Comparison of ENCODE assay signal across 30 mouse cellular contexts in genomic region chr13:98771484-98771883, GRCm38 (mm10).
"Had no signal": no experiment of that assay in that cellular context is flagged by ENCODE, and none has a peak within 500 bp of the region (broad histone marks: within the 10 kb centered on the region; RNA-seq: fewer than 3 reads in every experiment).

No protein-coding gene starts in this region.

- H3K4me1 ChIP-seq: limb, embryonic 10.5 days; limb, embryonic 15.5 days; liver, embryonic 12.5 days; midbrain, embryonic 10.5 days; midbrain, embryonic 12.5 days; neural tube, embryonic 12.5 days had no signal

- H3K27ac ChIP-seq: left cerebral cortex, adult 2 months; limb, embryonic 10.5 days; limb, embryonic 12.5 days; limb, embryonic 13.5 days; limb, embryonic 15.5 days; liver, embryonic 12.5 days; liver, embryonic 13.5 days; liver, embryonic 14.5 days; liver, embryonic 15.5 days; lung, embryonic 15.5 days; macrophage; midbrain, embryonic 10.5 days; midbrain, embryonic 12.5 days; midbrain, embryonic 13.5 days; neural tube, embryonic 12.5 days had no signal

- H3K4me3 ChIP-seq: left cerebral cortex, adult 2 months; limb, embryonic 10.5 days; limb, embryonic 12.5 days; limb, embryonic 13.5 days; limb, embryonic 15.5 days; liver, embryonic 12.5 days; liver, embryonic 13.5 days; liver, embryonic 15.5 days; lung, embryonic 15.5 days; megakaryocyte, embryonic 14.5 days; midbrain, embryonic 10.5 days; midbrain, embryonic 12.5 days; midbrain, embryonic 13.5 days; myocyte; neural tube, embryonic 12.5 days had no signal

- DNase-seq: left cerebral cortex, postnatal 4 days; liver; liver, embryonic 13.5 days; liver, postnatal 0 days; lung, adult 2 months; lung, embryonic 14.5 days; lung, postnatal 10 days; lung, postnatal 14 days; lung, postnatal 36 days; lung, postnatal 4 days had no signal

- H3K4me2 ChIP-seq: limb, embryonic 12.5 days; limb, embryonic 13.5 days; limb, embryonic 15.5 days; liver, embryonic 11.5 days; liver, embryonic 12.5 days; liver, embryonic 13.5 days; liver, embryonic 15.5 days; lung, embryonic 14.5 days; lung, embryonic 15.5 days; midbrain, embryonic 11.5 days; midbrain, embryonic 12.5 days; midbrain, embryonic 13.5 days; neural tube, embryonic 12.5 days had no signal

- ATAC-seq: liver, embryonic 12.5 days; liver, postnatal 0 days; lung, postnatal 0 days; midbrain, embryonic 13.5 days; midbrain, embryonic 16.5 days had no signal

- H3K9me3 ChIP-seq: limb, embryonic 10.5 days; limb, embryonic 12.5 days; limb, embryonic 13.5 days; limb, embryonic 15.5 days; liver, embryonic 12.5 days; liver, embryonic 13.5 days; liver, embryonic 15.5 days; lung, embryonic 15.5 days; megakaryocyte, embryonic 14.5 days; midbrain, embryonic 10.5 days; midbrain, embryonic 12.5 days; midbrain, embryonic 13.5 days; neural tube, embryonic 12.5 days had no signal

- H3K9ac ChIP-seq: limb, embryonic 12.5 days; limb, embryonic 13.5 days; limb, embryonic 15.5 days; liver, embryonic 12.5 days; liver, embryonic 13.5 days; liver, embryonic 14.5 days; liver, embryonic 15.5 days; liver, postnatal 0 days; lung, embryonic 14.5 days; lung, embryonic 15.5 days; midbrain, embryonic 12.5 days; midbrain, embryonic 13.5 days; neural tube, embryonic 12.5 days had no signal

- H3K27me3 ChIP-seq: limb, embryonic 12.5 days; limb, embryonic 13.5 days; limb, embryonic 15.5 days; liver, embryonic 12.5 days; liver, embryonic 13.5 days; liver, embryonic 15.5 days; lung, embryonic 15.5 days; megakaryocyte, embryonic 14.5 days; midbrain, embryonic 12.5 days; midbrain, embryonic 13.5 days; neural tube, embryonic 12.5 days had no signal
